Mouse (Mus musculus): ENCODE measurements around the gene Gpr6. TPM values are rescaled to one million over a fixed set of nuclear protein-coding genes. Genes with fewer than 3 reads are reported as not detected.

Gene Gpr6
- total RNA-seq (2015) (not detected in 2 replicates), total RNA-seq (2017) (not detected in 2 replicates)

- no peak for ATAC-seq (ENCODE audit: poor library complexity, severe bottlenecking)
Measured at GRCm38 (mm10) chr10:41072116-41072515, at the start of gene Gpr6. Gene Gpr6 (minus strand): TSS chr10:41072285.

- ATAC-seq (ENCODE audit: poor library complexity, severe bottlenecking) = no peak
Measured at GRCm38 (mm10) chr10:41100060-41100459, 28.0 kb upstream of the Gpr6 start.

GRCm38 (mm10) chr10:41098137-41098536, 26.1 kb upstream of the Gpr6 start:
- no peak for ATAC-seq (ENCODE audit: poor library complexity, severe bottlenecking)

- ATAC-seq (ENCODE audit: poor library complexity, severe bottlenecking) = no peak
Measured at GRCm38 (mm10) chr10:41088852-41089251, 16.8 kb upstream of the Gpr6 start.

GRCm38 (mm10) chr10:41071696-41072095, 389 bp downstream of the Gpr6 start:
- ATAC-seq (ENCODE audit: poor library complexity, severe bottlenecking) = no peak

GRCm38 (mm10) chr10:41070693-41071651, 1.1 kb downstream of the Gpr6 start:
- no peak for ATAC-seq (ENCODE audit: poor library complexity, severe bottlenecking)

- ATAC-seq (ENCODE audit: poor library complexity, severe bottlenecking) = no peak
Measured at GRCm38 (mm10) chr10:41060250-41060831, 11.7 kb downstream of the Gpr6 start.

GRCm38 (mm10) chr10:41055581-41055980, 16.5 kb downstream of the Gpr6 start:
- ATAC-seq (ENCODE audit: poor library complexity, severe bottlenecking) = no peak

GRCm38 (mm10) chr10:41054005-41054404, 18.1 kb downstream of the Gpr6 start:
- no peak for ATAC-seq (ENCODE audit: poor library complexity, severe bottlenecking)

GRCm38 (mm10) chr10:41042272-41042671, 29.8 kb downstream of the Gpr6 start:
- ATAC-seq (ENCODE audit: poor library complexity, severe bottlenecking) = no peak

- no peak for ATAC-seq (ENCODE audit: poor library complexity, severe bottlenecking)
Measured at GRCm38 (mm10) chr10:41041478-41041877, 30.6 kb downstream of the Gpr6 start.

- ATAC-seq (ENCODE audit: poor library complexity, severe bottlenecking) = no peak
Measured at GRCm38 (mm10) chr10:41040530-41041085, 31.5 kb downstream of the Gpr6 start.

GRCm38 (mm10) chr10:41038476-41038875, 33.6 kb downstream of the Gpr6 start:
- ATAC-seq (ENCODE audit: poor library complexity, severe bottlenecking) = no peak

- ATAC-seq (ENCODE audit: poor library complexity, severe bottlenecking) = no peak
Measured at GRCm38 (mm10) chr10:41037722-41038121, 34.4 kb downstream of the Gpr6 start.

- no peak for ATAC-seq (ENCODE audit: poor library complexity, severe bottlenecking)
Measured at GRCm38 (mm10) chr10:41032811-41033210, 39.3 kb downstream of the Gpr6 start.

- no peak for ATAC-seq (ENCODE audit: poor library complexity, severe bottlenecking)
Measured at GRCm38 (mm10) chr10:41024860-41025259, 47.2 kb downstream of the Gpr6 start.

- ATAC-seq (ENCODE audit: poor library complexity, severe bottlenecking) = no peak
Measured at GRCm38 (mm10) chr10:41024406-41024805, 47.7 kb downstream of the Gpr6 start.

- no peak for ATAC-seq (ENCODE audit: poor library complexity, severe bottlenecking)
Measured at GRCm38 (mm10) chr10:41022226-41022625, 49.9 kb downstream of the Gpr6 start.

All from megakaryocyte, adult 5-6 weeks (primary cell).